Mouse (Mus musculus) liver, embryonic 14.5 days (tissue): ENCODE data around the gene Bbs4. TPM values are rescaled to one million over a fixed set of nuclear protein-coding genes. Genes with fewer than 3 reads are reported as not detected.

Experiments used
- ATAC-seq: fragments of 200-750 bp; cut with Nextera tagmentation; 2 replicates; pipeline ENCODE4 v1.8.0; 2017; ENCODE audit warnings: moderate number of reproducible peaks, mild to moderate bottlenecking, moderate library complexity; ENCODE audit not compliant: insufficient read depth
- DNase-seq, 3 experiments: peaks; one replicate each; pipeline ENCODE4 v3.0.0-alpha.2; 2012 to 2013; ENCODE audit warnings: low read depth in 3 of 3, low spot score in 3 of 3
- H3K27ac ChIP-seq: fragments of 300-500 bp; sonication (generic); 2 replicates; pipeline ENCODE4 v1.5.1; 2014; ENCODE audit warnings: moderate library complexity, mild to moderate bottlenecking, control low read depth, inconsistent platforms
- H3K27me3 ChIP-seq: fragments of 300-500 bp; sonication (generic); 2 replicates; pipeline ENCODE4 v1.6.1; 2014; ENCODE audit warnings: mild to moderate bottlenecking, low read length, moderate library complexity; ENCODE audit not compliant: control insufficient read depth, insufficient read depth
- H3K36me3 ChIP-seq: fragments of 300-500 bp; sonication (generic); replicated peaks from 2 replicates; pipeline ENCODE4 v1.6.1; 2014; ENCODE audit warnings: low read depth; ENCODE audit not compliant: control insufficient read depth, insufficient read depth
- H3K4me1 ChIP-seq, 2 experiments: fragments of 200-500 bp in 1 of 2; fragments of 300-500 bp in 1 of 2; sonication (generic) in 1 of 2; replicated peaks; 2 replicates each; pipeline ENCODE4 v1.6.1; 2012 to 2014; ENCODE audit warnings: antibody characterized with exemption in 1 of 2, inconsistent platforms in 1 of 2, low read length in 1 of 2; ENCODE audit not compliant: control insufficient read depth in 2 of 2, insufficient read depth in 2 of 2
- H3K4me2 ChIP-seq: fragments of 300-500 bp; sonication (generic); 2 replicates; pipeline ENCODE4 v1.6.1; 2014; ENCODE audit warnings: low read depth, mild to moderate bottlenecking, control low read depth, moderate library complexity
- H3K4me3 ChIP-seq, 2 experiments: fragments of 200-500 bp in 1 of 2; fragments of 300-500 bp in 1 of 2; sonication (generic) in 1 of 2; 2 replicates each; pipeline ENCODE4 v1.5.1; 2012 to 2014; ENCODE audit warnings: low read depth in 2 of 2, low read length in 2 of 2, mild to moderate bottlenecking in 2 of 2, control low read depth in 1 of 2, inconsistent platforms in 1 of 2, moderate library complexity in 1 of 2; ENCODE audit not compliant: insufficient read depth in 1 of 2
- H3K9ac ChIP-seq: fragments of 300-500 bp; sonication (generic); replicated peaks from 2 replicates; pipeline ENCODE4 v1.6.1; 2014; ENCODE audit warnings: mild to moderate bottlenecking, control low read depth, moderate library complexity
- H3K9me3 ChIP-seq: fragments of 300-500 bp; sonication (generic); 2 replicates; pipeline ENCODE4 v1.6.1; 2016; ENCODE audit warnings: low read length, mixed read lengths; ENCODE audit not compliant: control insufficient read depth
- CTCF ChIP-seq: IDR thresholded peaks from 2 replicates; pipeline ENCODE4 v1.5.1; 2016; ENCODE audit warnings: antibody characterized with exemption, low read depth, control low read depth
- EP300 ChIP-seq: IDR thresholded peaks from 2 replicates; pipeline ENCODE4 v1.6.1; 2016; ENCODE audit warnings: antibody characterized with exemption, low read depth
- WGBS: fragments of 180-500 bp; shearing (Covaris S2); extraction: QIAGEN DNeasy Blood & Tissue Kit; methylation state at CpG from one replicate; pipeline ENCODE4 v1.1.7; 2014; ENCODE audit not compliant: insufficient replicate concordance; 5-methylcytosine and 5-hydroxymethylcytosine counted together
- polyA plus RNA-seq, 2 experiments: library from polyadenylated mRNA; depleted of rRNA in 1 of 2; stranded (reverse) in 1 of 2; unstranded in 1 of 2; fragments of >200 nt; fragmentation: Nextera tagmentation in 1 of 2; extraction: Ambion mirVana in 1 of 2; gene quantifications; 2 replicates each; pipeline versions ENCODE4 v1.2.1 to v1.2.3; 2012 to 2014

The Bbs4 gene
- polyA plus RNA-seq, 2 experiments, result 1.1 to 1.6 TPM

DNA sequence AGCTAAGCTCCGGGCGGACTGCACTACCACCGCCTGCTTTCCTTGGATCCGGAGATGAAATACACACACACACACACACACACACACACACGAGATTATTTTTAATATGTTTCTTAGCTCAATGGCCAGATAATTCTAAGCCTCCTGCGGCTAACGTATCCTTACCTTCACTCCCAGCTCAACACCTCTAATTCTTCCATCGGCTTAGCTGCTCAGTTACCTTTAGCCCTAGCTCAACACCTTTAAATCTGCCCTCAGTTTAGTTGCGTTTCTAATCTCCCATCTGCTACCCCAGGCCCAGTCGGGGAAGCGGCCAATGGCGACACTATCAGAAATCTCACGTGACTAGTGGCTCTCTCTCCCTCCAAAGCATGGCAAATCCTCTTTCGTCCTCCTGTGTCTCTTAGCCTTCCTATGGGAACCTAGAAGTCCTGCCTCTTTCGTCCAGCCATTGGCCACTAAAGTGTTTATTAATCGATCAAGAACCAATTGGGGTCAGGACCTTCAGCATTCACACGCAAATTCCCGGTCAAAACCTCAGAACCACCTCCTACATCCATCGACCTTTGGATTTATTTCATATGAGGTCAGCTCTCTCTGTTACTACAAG lies 78.4 kb downstream of the Bbs4 start:
- H3K4me3 ChIP-seq, result no peak overlapping the region
- DNase-seq (no peak), ATAC-seq (no peak)
- no peaks in the 10 kb centered on the region for H3K27me3 ChIP-seq
- no peak for TF ChIP-seq CTCF
- TF ChIP-seq EP300, result no peak
- no peak overlapping the region for H3K4me2 ChIP-seq
- no peaks in the 10 kb centered on the region for H3K36me3 ChIP-seq
- no peaks in the 10 kb centered on the region for H3K9me3 ChIP-seq
- H3K4me1 ChIP-seq, result peaks cover 0 to 18% of the 10 kb centered on the region in 2 experiments; a peak in 2 of 4 replicates
- H3K27ac ChIP-seq, result no peak overlapping the region
- no peak overlapping the region for H3K9ac ChIP-seq
- 74% methylated on average over 19 of the region's 19 CpGs for WGBS

DNA sequence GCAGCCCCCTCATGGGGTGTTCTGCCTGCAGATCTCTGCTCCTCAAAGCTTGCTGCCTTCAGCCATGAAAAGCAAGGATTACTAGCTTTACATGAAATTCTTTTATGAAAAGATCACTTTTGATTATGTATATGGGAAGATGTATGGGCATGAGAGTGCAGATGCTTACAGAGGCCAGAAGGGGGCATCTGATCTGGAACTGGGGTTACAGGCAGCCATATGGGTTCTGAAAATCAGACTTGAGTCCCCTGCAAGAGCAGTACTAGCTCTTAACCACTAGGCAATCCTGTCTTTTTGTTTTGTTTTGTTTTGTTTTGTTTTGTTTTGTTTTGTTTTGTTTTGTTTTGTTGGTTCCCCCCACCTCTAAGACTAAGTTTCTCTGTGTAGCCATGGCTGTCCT lies 80.1 kb downstream of the Bbs4 start:
- DNase-seq, result no peak
- Histone ChIP-seq H3K27me3 (no peaks in the 10 kb centered on the region), H3K4me2 (no peak overlapping the region), H3K9ac (no peak overlapping the region), H3K36me3 (no peaks in the 10 kb centered on the region), H3K4me3 (no peak overlapping the region), H3K9me3 (no peaks in the 10 kb centered on the region), H3K27ac (no peak overlapping the region), H3K4me1 (peaks cover 0 to 19% of the 10 kb centered on the region in 2 experiments; a peak in 2 of 4 replicates)
- no peak for TF ChIP-seq EP300
- TF ChIP-seq CTCF, result no peak; the same call in 1 of the 2 replicates
- no peak for ATAC-seq

Other genes starting within 250 kb of the Bbs4 start
- 10.5 and 14.0 TPM in 2 replicates for gene Adpgk, start 62.0 kb downstream of the Bbs4 start, polyA plus RNA-seq (2012; rRNA removed)
- gene Adpgk, start 62.0 kb downstream of the Bbs4 start, polyA plus RNA-seq (2014; fragmentation: Nextera tagmentation; extraction: Ambion mirVana), result 17.6 and 18.5 TPM in 2 replicates
- 9.1 and 11.6 TPM in 2 replicates for gene Arih1, start 133.1 kb upstream of the Bbs4 start, polyA plus RNA-seq (2012; rRNA removed)
- gene Arih1, start 133.1 kb upstream of the Bbs4 start, polyA plus RNA-seq (2014; fragmentation: Nextera tagmentation; extraction: Ambion mirVana), result 5.8 and 6.7 TPM in 2 replicates
- gene Hexa, start 186.0 kb upstream of the Bbs4 start, polyA plus RNA-seq (2012; rRNA removed), result 14.5 and 17.5 TPM in 2 replicates
- gene Hexa, start 186.0 kb upstream of the Bbs4 start, polyA plus RNA-seq (2014; fragmentation: Nextera tagmentation; extraction: Ambion mirVana), result 29.1 and 32.0 TPM in 2 replicates
- 0.03 TPM in 1 of 2 replicates, not detected in the other for gene Tmem202, start 186.3 kb upstream of the Bbs4 start, polyA plus RNA-seq (2012; rRNA removed)
- gene Tmem202, start 186.3 kb upstream of the Bbs4 start, polyA plus RNA-seq (2014; fragmentation: Nextera tagmentation; extraction: Ambion mirVana), result 0.13 TPM in 1 of 2 replicates, not detected in the other
- 0.02 and 0.04 TPM in 2 replicates for gene Celf6, start 224.4 kb upstream of the Bbs4 start, polyA plus RNA-seq (2012; rRNA removed)
- gene Celf6, start 224.4 kb upstream of the Bbs4 start, polyA plus RNA-seq (2014; fragmentation: Nextera tagmentation; extraction: Ambion mirVana), result not detected in 2 replicates